Mouse (Mus musculus) E14TG2a.4 (cell line): ENCODE data around the gene Tab1.

Experiments
- CTCF ChIP-seq: conservative IDR thresholded peaks from 2 replicates; pipeline ENCODE4 v1.5.1; 2014; ENCODE audit warnings: low read length
- NANOG ChIP-seq: IDR thresholded peaks from 2 replicates; pipeline ENCODE4 v1.6.1; 2014; ENCODE audit warnings: borderline replicate concordance, low read length, mixed read lengths
- POU5F1 ChIP-seq: IDR thresholded peaks from 2 replicates; pipeline ENCODE4 v1.6.1; 2014; ENCODE audit warnings: low read length, borderline replicate concordance

DNA sequence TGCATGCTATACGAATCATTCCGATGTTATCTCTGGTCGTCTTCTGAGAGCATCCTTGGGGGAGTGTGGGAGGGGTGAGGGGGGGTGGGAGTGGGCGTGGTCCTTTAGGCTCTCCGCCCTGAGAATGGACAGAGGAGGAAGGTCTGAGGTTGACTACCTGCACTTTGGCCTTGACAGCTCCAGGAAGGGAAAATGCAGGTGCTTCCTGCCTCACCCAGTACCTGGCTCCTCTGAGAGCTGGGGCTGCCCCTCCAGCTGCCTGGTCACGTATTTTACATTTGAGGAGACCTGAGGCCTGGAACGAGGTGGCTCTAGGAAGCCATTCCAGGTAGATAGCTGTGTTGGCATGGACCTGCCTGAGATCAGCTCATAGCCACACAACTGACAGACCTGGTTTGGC is 59.9 kb downstream of the Tab1 start:
- TF ChIP-seq CTCF (no peak), POU5F1 (no peak), NANOG (no peak)
